Mouse (Mus musculus) erythroblast, embryonic 14.5 days (primary cell): ENCODE data around the gene Nupr1l. TPM values are rescaled to one million over a fixed set of nuclear protein-coding genes. Genes with fewer than 3 reads are reported as not detected.

Source experiments
- H3K27me3 ChIP-seq: 2 replicates; pipeline ENCODE4 v1.6.1; 2012; ENCODE audit warnings: inconsistent platforms; ENCODE audit not compliant: control insufficient read depth
- H3K36me3 ChIP-seq: 2 replicates; pipeline ENCODE4 v1.6.1; 2012; ENCODE audit warnings: mild to moderate bottlenecking, inconsistent platforms; ENCODE audit not compliant: control insufficient read depth
- H3K4me1 ChIP-seq: 2 replicates; pipeline ENCODE4 v1.6.1; 2012; ENCODE audit warnings: inconsistent platforms; ENCODE audit not compliant: control insufficient read depth
- H3K4me3 ChIP-seq: replicated peaks from 2 replicates; pipeline ENCODE3; 2012; ENCODE audit warnings: moderate library complexity, mild to moderate bottlenecking, inconsistent platforms
- H3K9me3 ChIP-seq: 2 replicates; pipeline ENCODE4 v1.6.1; 2012; ENCODE audit warnings: low read length, inconsistent platforms, mixed read lengths; ENCODE audit not compliant: control insufficient read depth
- GATA1 ChIP-seq: IDR thresholded peaks from 2 replicates; pipeline ENCODE4 v1.6.1; 2012; ENCODE audit warnings: low read length, inconsistent platforms, mixed read lengths
- TAL1 ChIP-seq: IDR thresholded peaks from 3 replicates; pipeline ENCODE4 v1.6.1; 2012; ENCODE audit warnings: low read length, inconsistent platforms, mixed read lengths
- polyA plus RNA-seq: library from polyadenylated mRNA; stranded (reverse); fragments of >175 nt; gene quantifications from 2 replicates; pipeline ENCODE4 v1.2.3, GENCODE M21; 2012

The Nupr1l gene
- not detected in 2 replicates for polyA plus RNA-seq

DNA sequence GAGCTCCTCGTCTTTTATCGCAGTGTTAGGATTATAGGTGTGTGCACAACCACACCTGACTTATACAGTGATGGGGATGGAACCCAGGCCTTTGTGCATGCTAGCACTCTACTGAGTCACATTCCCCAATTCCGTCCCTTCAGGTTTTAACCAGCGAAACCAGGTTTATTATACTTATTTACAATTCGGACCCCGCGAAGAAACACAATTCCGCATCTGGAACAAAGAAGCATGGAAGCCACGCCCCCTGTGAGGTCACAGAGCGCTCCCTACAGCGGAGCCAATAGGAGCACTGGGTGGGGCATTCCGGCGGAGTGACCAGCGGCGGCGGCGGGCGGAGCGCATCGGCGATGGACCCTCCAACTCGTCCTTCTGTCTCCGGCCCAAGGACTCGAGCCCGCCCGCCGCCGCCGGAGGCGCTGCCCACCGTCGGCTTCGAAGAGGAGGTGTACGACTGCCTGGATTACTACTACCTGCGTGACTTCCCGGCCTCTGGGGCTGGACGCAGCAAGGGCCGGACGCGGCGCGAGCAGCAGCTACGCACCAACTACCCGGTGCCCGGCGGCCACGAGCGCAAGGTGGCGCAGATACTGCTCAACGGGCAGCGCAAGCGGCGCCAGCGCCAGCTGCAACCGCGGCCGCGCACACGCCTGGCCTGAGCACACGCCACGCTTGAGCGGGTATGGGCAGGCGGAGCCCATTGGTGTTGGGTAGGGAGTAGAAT is at the start of gene Nupr1l:
Nupr1l (plus strand) TSS at position 299 of the 724 bp plus-strand sequence.
- Histone ChIP-seq H3K9me3 (no peaks in the 10 kb centered on the region), H3K27me3 (peaks cover 17% of the 10 kb centered on the region), H3K4me1 (peaks cover 23% of the 10 kb centered on the region), H3K36me3 (no peaks in the 10 kb centered on the region), H3K4me3 (peak within 1 kb of the TSS; percentile 81)
- TF ChIP-seq TAL1, result no peak
- TF ChIP-seq GATA1, result no peak

DNA sequence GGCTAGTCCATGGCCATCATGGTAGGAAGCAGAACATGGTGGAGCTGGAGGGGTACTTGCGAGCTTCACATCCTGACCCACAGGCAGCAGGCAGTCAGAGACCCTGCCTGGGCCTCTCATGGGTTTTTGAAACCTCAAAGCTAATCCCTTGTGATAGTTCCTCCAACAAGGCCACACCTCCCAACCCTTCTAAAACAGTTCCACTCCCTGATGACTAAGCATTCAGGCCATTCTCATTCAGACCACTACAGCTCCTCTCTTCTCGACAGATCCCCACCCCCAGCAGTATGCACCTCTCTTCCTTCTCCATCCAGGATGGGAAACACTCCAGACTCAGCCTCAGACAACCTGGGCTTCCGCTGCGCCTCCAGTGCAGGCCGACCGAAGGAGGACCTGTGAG is 46.0 kb upstream of the Nupr1l start:
- H3K36me3 ChIP-seq, result peaks cover 49% of the 10 kb centered on the region

DNA sequence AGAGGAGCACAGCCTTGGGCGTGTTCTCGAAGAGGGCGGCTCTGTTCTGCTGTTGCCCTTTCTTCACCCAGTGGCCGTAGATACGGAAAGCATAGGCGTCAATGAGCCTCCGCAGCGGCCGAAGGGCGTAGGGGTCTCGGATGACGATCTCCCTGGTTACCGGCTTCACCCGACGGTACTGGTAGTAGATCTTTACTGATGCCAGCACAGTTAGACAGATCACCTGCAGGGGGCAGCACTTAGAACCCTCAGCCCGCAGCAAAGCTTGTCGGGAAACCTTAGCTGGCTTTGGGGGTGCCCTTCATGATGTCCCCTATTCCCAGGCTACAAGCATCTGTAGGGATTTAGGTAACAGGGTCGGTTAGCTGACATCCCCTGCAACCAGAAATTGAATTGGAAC is 43.9 kb upstream of the Nupr1l start:
- peaks cover 8% of the 10 kb centered on the region for H3K9me3 ChIP-seq
- peaks cover 15% of the 10 kb centered on the region for H3K4me1 ChIP-seq
- peak overlapping the region; percentile 3 for H3K4me3 ChIP-seq
- no peaks in the 10 kb centered on the region; the same call in 1 of the 2 replicates for H3K27me3 ChIP-seq
- peaks cover 31% of the 10 kb centered on the region for H3K36me3 ChIP-seq
- TF ChIP-seq GATA1 (no peak), TAL1 (no peak)

More for the DNA sequence above, 46.0 kb upstream of the Nupr1l start:
- no peak overlapping the region for H3K4me3 ChIP-seq
- TF ChIP-seq GATA1 (no peak), TAL1 (no peak)
- H3K27me3 ChIP-seq, result no peaks in the 10 kb centered on the region; the same call in 1 of the 2 replicates
- peaks cover 15% of the 10 kb centered on the region for H3K4me1 ChIP-seq
- H3K9me3 ChIP-seq, result peaks cover 8% of the 10 kb centered on the region

DNA sequence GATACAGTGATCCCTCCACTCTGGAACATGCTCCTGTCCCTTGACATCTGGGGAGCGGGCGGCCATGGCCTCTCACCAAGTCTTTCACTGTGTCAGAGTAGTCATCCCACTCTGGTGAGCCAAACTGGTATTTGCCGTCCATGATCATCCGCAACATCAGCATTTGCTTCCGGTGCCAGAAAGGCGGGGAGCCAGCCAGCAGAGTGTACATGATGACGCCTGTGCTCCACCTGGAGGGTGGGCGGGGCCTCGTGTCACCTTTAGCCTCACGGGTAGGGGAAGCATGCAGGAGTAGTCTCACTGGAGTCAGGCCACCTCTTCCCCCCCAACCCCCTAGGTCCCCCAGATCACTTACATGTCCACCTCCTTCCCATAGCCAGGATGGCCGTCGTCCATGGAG is 42.5 kb upstream of the Nupr1l start:
- H3K4me1 ChIP-seq, result peaks cover 15% of the 10 kb centered on the region
- TF ChIP-seq GATA1 (no peak), TAL1 (no peak)
- peaks cover 17% of the 10 kb centered on the region for H3K36me3 ChIP-seq
- peaks cover 8% of the 10 kb centered on the region for H3K9me3 ChIP-seq
- H3K4me3 ChIP-seq, result no peak overlapping the region
- no peaks in the 10 kb centered on the region; the same call in 1 of the 2 replicates for H3K27me3 ChIP-seq

DNA sequence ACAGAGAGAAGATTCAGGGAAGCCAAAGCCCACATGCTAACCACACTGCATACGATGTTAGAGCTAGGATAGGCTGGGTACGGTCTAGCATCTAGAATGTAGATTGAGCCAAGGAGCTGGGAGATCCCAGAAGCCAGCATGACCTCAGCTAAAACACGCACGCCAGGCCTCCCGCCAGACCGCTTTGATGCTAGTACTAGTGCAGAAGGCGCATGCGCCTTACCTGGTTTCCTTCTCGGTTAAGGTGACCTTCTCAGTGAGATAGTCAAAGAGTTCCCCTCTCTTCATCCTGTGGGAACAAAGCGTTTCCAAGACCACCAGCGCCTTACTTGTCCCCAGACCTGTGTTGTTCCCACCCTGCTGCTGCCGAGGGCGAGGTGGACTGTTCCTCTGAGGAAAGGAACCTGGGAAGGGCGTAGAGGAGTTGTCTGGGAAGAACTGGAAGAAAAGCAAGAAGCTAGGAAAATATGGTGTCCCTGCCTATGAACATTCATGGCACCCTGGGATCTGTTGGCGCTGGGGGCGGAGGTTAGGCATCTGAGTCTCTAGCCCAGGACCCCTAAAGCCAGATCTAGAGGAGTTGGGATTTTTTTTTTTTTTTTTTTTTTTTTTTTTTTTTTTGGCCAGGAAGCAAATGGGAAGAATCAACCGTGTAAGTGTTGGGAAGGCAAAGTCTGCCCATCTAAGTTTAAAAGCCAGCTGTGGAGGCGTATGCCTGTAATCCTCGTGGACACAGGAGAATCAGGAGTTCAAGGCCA is 38.9 kb upstream of the Nupr1l start:
- Histone ChIP-seq H3K36me3 (no peaks in the 10 kb centered on the region), H3K27me3 (no peaks in the 10 kb centered on the region; the same call in 1 of the 2 replicates), H3K4me1 (peaks cover 11% of the 10 kb centered on the region), H3K9me3 (no peaks in the 10 kb centered on the region), H3K4me3 (no peak overlapping the region)
- TF ChIP-seq TAL1, result no peak
- no peak for TF ChIP-seq GATA1

DNA sequence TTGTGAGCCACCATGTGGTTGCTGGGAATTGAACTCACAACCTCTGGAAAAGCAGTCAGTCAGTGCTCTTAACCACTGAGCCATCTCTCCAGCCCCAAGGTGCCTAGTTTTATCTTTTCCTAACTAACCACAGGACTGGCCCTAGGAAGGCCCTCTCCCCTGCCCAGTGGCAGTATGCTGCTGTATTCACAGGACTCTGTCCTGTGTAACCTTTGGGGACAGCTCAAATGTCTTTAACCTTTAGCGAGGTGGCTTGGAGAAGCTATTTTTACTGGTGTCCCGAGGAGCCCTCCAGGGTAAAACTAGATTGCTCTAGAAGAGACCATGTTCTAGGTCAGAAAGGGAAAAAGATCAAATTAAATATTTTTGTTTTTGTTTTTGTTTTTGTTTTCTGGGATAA is 37.1 kb upstream of the Nupr1l start:
- Histone ChIP-seq H3K9me3 (no peaks in the 10 kb centered on the region), H3K4me1 (peaks cover 2% of the 10 kb centered on the region), H3K27me3 (no peaks in the 10 kb centered on the region), H3K36me3 (no peaks in the 10 kb centered on the region), H3K4me3 (no peak overlapping the region)
- TF ChIP-seq GATA1, result no peak
- TF ChIP-seq TAL1, result no peak

DNA sequence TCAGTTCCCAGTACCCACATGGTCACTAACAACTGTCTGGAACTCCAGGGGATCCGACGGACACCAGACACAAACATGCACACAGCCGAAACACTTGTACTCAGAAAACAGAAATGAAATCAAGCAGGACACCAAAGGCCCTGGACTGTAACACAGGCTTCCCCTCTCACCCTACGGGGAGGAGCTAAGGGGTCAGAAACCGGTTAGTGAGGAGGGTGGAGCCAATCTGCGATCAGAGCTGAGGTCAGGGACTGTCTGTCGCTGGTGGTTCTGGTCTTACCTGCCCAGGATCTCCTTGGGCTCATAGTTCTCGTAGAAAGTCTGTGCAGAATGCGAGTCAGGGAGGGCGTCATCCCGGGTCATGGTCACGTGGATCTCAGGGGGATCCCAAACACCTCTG is 34.4 kb upstream of the Nupr1l start:
- H3K4me3 ChIP-seq, result no peak overlapping the region
- H3K9me3 ChIP-seq, result no peaks in the 10 kb centered on the region
- no peak for TF ChIP-seq GATA1
- TF ChIP-seq TAL1, result no peak
- H3K4me1 ChIP-seq, result no peaks in the 10 kb centered on the region; the same call in none of the 2 replicates
- no peaks in the 10 kb centered on the region for H3K36me3 ChIP-seq
- H3K27me3 ChIP-seq, result no peaks in the 10 kb centered on the region

DNA sequence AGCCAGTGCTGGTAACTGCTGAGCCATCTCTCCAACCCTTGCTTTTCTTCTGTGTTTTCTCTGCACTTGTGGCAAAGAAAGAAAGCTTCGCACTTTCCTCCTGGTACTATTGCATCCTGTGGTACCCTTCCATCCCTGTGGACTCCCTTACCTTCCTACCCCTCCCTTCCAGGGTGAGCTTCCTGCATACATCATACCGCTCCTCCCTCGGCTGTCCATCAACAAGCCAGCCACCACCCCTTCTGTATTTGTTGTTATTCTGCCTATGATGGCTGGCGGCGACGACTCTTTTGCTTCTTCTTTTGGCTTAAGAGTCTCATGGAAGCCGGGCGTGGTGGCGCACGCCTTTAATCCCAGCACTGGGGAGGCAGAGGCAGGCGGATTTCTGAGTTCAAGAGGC is 33.2 kb upstream of the Nupr1l start:
- no peaks in the 10 kb centered on the region for H3K27me3 ChIP-seq
- TF ChIP-seq GATA1 (no peak), TAL1 (no peak)
- H3K9me3 ChIP-seq, result no peaks in the 10 kb centered on the region
- no peaks in the 10 kb centered on the region; the same call in none of the 2 replicates for H3K4me1 ChIP-seq
- peaks cover 8% of the 10 kb centered on the region for H3K36me3 ChIP-seq
- H3K4me3 ChIP-seq, result no peak overlapping the region
